In genomic region chr17:86436583-86437370, GRCm38 (mm10) we compare ENCODE assay signal across 12 mouse cellular contexts.
DNase-seq lines count a peak whose midpoint lies in the region; ATAC-seq and TF ChIP-seq lines count a peak whose summit lies in the region.
"Had no signal": no experiment of that assay in that cellular context is flagged by ENCODE, and none has a peak within 500 bp of the region (broad histone marks: within the 10 kb centered on the region; RNA-seq: fewer than 3 reads in every experiment).

No protein-coding gene starts in this region.

- DNase-seq in gastrocnemius, adult 2 months, result peak; percentile 28
- DNase-seq in gastrocnemius, postnatal 14 days, result no peak
- no peak for DNase-seq in left cerebral cortex, adult 2 months (ENCODE audit: extremely low spot score in 1 of 2, low spot score in 2 of 2)
- DNase-seq in left cerebral cortex, adult 11 months (ENCODE audit: low spot score), result no peak
- DNase-seq in T-cell, adult 2 months (ENCODE audit: low spot score), result peak; percentile 20
- DNase-seq in kidney, postnatal 14 days, result no peak
- DNase-seq: right cerebral cortex, postnatal 25 days had no signal

- no peaks in the 10 kb centered on the region for H3K9me3 ChIP-seq in neural tube, embryonic 15.5 days (replicated peaks)
- H3K9me3 ChIP-seq: liver, embryonic 15.5 days; midbrain, embryonic 12.5 days had no signal

- no peaks in the 10 kb centered on the region for H3K36me3 ChIP-seq in neural tube, embryonic 15.5 days
- H3K36me3 ChIP-seq: liver, embryonic 15.5 days; midbrain, embryonic 12.5 days had no signal

- H3K4me3 ChIP-seq in gastrocnemius, adult 2 months, result peak overlapping the region; percentile 71
- peak overlapping the region; percentile 35 for H3K4me3 ChIP-seq in left cerebral cortex, adult 2 months
- H3K4me3 ChIP-seq in neural tube, embryonic 15.5 days (replicated peaks), result no peak overlapping the region
- H3K4me3 ChIP-seq: liver, embryonic 15.5 days; midbrain, embryonic 12.5 days had no signal

- TF ChIP-seq CTCF in gastrocnemius, adult 2 months (IDR thresholded peaks at IDR 0.05), result no peak
- TF ChIP-seq CTCF in left cerebral cortex, adult 2 months (IDR thresholded peaks at IDR 0.05), result no peak

- 93% methylated on average over 12 of the region's 12 CpGs for WGBS in neural tube, embryonic 15.5 days

- H3K27me3 ChIP-seq in neural tube, embryonic 15.5 days (replicated peaks), result no peaks in the 10 kb centered on the region
- H3K27me3 ChIP-seq: liver, embryonic 15.5 days; midbrain, embryonic 12.5 days had no signal

- no peak overlapping the region for H3K4me2 ChIP-seq in neural tube, embryonic 15.5 days
- H3K4me2 ChIP-seq: liver, embryonic 15.5 days; midbrain, embryonic 12.5 days had no signal

- H3K9ac ChIP-seq in neural tube, embryonic 15.5 days (replicated peaks), result no peak overlapping the region
- H3K9ac ChIP-seq: liver, embryonic 15.5 days; midbrain, embryonic 12.5 days had no signal

- intact Hi-C loops in gastrocnemius, adult 2 months (cut with DNase I), result no loop called here
- intact Hi-C loops in gastrocnemius, postnatal 14 days (cut with DNase I; ENCODE audit: low total_unique reads), result no loop called here
- intact Hi-C loops in left cerebral cortex, adult 2 months (cut with DNase I), result loop anchor here (5.0 kb wide), 1 partner anchor 134 kb away; no protein-coding TSS in a partner anchor

- H3K27ac ChIP-seq in gastrocnemius, adult 2 months, result peak overlapping the region; percentile 87
- peak overlapping the region; percentile 96 for H3K27ac ChIP-seq in left cerebral cortex, adult 2 months
- H3K27ac ChIP-seq in neural tube, embryonic 15.5 days (replicated peaks), result no peak overlapping the region
- H3K27ac ChIP-seq: liver, embryonic 15.5 days; midbrain, embryonic 12.5 days had no signal

- H3K4me1 ChIP-seq in neural tube, embryonic 15.5 days, result peaks cover 3% of the 10 kb centered on the region; the same call in 1 of the 2 replicates
- H3K4me1 ChIP-seq: liver, embryonic 15.5 days; midbrain, embryonic 12.5 days had no signal

- ATAC-seq in neutrophil, adult 5-6 weeks (ENCODE audit: extremely low read depth, insufficient number of reproducible peaks, low FRiP score, poor library complexity, severe bottlenecking), result peak; percentile 32; the same call in 1 of the 2 replicates
- no peak for ATAC-seq in neural tube, embryonic 15.5 days (ENCODE audit: low FRiP score)
- ATAC-seq: intestine, embryonic 16.5 days had no signal

Comparison
In these comparisons a context has a peak if more than half of its experiments do, and no peak if none do; other contexts are left out.
1. DNase-seq: peak in gastrocnemius, adult 2 months (single experiment) and T-cell, adult 2 months (single experiment); none in gastrocnemius, postnatal 14 days (single experiment), left cerebral cortex, adult 2 months (0 of 2), left cerebral cortex, adult 11 months (single experiment) and kidney, postnatal 14 days (single experiment).